Mouse (Mus musculus): Measurements from ENCODE around the gene Gm28551.
"Not testable (repeated sequence)": the region's sequence is repeated elsewhere in the genome, so short reads cannot be mapped to it uniquely, and the experiment has no call there.

Gm28551 gene

DNA sequence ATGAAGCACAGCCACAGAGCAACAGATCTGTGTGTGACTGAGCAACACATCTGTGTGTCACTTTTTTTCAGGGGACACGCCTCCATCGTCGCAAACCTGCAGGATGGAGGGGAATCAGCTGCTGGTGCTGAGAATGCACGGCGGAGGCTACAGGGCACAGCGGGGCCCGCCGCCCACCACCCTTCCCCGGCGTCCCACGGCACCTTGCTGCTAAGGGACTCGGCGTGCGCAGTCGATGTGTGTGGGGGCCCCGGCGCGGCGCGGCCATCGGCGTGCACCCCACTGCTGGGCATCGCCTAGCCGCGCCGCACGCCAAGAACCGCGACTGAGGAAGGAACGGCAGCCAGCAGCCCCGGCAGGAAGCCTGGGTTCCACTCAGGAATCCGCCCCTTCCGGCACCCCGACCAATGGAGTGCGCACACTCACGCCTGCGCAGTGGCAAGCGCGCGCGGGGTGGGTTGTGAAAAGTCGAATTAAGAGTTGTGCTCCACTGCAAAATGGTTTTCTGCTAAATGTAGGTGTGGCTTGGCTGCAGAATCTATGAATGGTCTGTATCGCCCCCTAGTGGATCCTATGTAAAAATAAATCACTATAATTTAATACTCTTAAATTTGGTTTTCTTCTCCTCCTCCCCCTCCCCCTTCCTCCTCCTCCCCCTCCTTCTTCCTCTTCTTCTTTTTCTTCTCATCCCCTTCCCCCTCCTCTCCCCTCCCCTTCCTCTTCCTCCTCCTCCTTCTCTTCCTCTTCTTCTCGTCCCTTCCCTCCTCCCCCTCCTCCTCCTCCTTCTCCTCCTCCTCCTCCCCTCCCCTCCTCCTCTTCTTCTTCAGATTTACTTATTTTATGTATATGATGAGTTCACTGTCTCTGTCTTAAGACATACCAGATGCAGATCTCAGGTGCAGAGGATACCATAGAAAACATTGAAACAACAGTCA lies at the start of gene Gm28551, which contains the start of the genes Asdurf and Asnsd1:
Gene Gm28551, minus strand, starts transcription at position 341 of the 935 bp plus-strand sequence.
Gene Asdurf, minus strand, starts transcription at position 293 of the 935 bp plus-strand sequence.
Gene Asnsd1, minus strand, starts transcription at position 426 of the 935 bp plus-strand sequence.
- peak; percentile 97 for DNase-seq

DNA sequence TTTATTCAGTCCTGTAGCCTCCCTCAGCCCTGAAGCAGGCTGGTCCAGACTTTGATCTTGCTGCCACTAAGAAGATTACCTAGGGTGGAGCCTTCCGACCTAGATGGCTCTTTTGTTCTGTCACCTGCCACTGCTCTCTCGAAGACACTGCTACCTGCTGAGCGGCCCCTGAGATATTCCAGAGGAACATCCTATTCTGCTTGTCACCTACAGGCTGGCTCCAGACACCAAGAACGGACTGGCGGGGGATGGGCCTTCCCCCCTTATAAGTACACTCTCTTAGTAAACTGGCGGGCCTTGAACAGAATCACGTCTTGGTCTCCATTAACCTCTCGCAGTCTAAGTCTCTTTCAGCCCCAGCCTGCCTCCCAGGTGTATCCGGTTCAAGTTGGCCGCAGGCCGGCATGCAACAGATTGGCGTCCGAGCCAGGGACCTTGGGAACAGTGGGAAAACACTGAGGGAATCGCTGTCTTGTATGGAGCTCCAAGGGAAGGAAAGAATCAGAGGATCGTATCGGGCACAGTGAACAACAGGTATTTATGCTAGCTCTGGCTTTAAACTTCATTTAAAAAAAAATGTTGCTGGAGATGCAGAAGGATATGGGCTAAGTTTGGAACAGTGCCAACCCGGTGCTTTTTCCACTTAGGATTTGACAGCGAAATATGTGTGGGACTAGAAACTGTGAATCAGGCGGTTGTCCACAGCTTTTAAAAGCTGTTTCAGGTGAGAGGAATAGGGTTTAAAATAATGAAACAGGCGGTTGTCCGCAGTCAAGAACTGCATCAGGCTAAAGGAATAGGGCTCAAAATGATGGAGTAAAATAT lies 41.7 kb upstream of the Gm28551 start:
- DNase-seq = not testable (repeated sequence)

DNA sequence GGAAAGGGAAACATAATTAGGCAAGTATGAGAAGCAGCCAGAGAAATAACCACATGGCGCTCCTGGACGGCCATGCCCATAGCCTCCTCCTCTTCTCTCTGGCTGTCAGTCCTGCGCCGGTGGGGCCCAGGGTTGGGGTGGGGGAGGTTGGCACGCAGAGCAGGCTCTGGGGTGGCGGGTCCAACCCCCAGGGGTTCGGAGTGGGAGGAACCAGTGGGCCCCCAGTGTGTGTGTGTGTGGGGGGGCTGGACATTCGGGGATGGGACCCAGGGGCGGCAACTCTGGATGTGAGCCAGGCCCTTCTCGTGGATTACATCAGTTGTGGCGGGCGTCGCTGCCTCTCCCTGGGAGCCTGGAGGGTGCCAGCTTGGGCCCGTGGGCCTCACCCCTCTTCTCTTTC lies 36.3 kb upstream of the Gm28551 start:
- DNase-seq = no peak

DNA sequence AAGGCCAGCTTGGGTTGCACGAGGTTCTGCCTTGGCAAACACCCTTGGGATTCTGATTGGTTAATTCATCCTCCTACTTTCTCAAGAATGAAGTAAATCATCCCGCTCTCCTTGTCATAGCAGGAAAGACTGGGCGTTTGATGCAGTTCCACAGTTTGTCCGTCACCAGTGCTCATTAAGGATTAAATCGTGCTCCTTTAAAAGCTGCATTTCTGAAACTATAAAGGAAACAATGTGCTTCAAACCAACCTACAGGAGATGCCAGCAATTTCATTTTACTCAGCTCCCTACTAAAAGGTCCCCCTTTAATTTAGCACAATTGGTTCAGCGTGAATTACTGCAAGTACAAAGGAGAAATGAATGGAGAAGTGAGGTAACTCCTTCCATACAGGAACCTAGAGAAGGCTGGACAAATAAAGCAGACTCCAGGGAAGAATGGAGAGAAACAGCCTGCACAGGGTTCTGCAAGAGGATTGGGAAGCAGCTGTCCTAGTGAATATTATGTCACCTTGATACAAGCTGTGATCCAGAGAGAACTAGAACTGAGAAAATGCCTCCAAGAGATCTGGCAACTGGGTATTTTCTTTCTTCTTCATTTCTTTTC lies 31.7 kb upstream of the Gm28551 start:
- no peak for DNase-seq

DNA sequence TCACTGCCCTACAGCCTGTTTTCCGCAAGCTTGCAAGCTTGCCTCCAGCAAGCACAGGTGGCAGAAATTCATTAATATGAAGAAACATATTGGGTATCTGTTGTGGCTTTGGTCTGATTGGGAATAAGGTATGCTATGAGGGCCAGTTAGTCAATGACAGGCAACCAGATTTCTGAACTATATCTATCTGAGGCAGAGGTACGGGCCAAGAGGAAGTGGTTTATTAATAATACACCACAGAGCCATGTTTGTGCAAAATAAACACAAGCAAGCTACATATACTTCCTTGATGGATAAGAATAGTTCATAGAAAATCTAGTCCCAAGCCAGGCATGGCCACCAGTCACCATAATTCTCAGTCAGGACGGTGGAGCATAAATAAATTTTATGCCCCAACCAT lies 25.3 kb upstream of the Gm28551 start:
- no peak for DNase-seq

DNA sequence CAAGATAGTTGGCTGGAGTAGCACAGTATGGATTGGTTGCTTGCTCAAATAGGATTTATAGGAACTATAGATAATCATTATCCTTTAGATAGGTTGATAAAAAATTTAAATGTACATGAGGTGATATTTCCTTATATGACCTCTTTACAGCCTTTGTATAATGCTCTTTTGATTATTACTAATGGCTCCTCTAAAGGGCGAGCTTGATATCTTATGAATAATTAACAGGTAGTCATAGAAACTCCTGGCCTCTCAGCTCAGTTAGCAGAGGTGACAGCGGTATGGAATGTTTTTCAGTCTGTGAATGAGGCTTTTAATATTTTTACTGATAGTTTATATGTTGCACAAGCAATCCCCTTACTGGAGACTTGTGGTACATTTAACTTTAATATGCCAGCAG lies 23.5 kb upstream of the Gm28551 start:
- DNase-seq = not testable (repeated sequence)

DNA sequence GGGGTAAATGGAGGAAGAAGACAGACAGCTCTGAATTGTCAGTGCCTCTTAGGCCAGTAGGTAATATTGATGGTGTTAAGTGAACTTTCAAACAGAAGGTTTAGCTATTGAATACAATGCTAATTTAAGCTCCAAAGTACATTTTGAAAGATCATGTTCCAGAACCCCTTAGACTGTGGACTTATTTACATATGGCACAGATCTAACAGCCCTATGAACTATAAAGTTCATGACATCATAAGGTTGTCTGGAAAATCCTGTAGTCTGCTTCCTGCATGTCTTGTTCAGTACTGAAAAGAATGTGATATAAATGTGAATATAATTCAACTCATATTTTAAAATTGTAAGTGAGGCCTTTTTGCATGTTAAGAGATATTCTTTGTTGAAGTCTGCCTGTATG lies 6.5 kb upstream of the Gm28551 start:
- DNase-seq = no peak

DNA sequence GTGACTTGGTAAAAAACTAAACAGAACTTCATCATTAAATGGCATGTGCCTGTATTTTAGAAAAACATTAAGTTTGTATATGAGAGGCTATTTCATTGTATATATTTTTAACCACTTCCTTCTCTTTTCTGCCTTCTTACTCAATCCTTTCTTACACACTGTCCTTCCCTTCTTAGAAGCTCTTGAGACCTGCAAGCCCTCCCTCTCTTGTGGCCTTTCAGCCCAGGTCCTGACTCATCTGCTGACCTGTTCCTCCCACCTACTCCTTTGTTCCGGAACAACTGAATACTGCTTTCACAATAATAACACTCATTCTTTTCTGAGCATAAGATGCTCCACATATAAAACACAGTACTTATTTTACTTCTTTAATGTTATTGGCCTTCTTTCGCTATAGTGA lies 11.4 kb downstream of the Gm28551 start:
- DNase-seq = no peak

DNA sequence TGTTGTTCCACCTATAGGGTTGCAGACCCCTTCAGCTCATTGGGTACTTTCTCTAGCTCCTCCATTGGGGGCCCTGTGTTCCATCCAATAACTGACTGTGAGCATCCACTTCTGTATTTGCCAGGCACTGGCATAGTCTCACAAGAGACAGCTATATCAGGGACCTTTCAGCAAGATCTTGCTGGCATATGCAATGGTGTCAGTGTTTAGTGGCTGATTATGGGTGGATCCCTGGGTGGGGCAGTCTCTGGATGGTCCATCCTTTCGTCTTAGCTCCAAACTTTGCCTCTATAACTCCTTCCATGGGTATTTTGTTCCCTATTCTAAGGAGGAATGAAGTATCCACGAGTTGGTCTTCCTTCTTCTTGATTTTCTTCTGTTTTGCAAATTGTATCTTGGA lies 15.1 kb downstream of the Gm28551 start:
- DNase-seq = not testable (repeated sequence)

DNA sequence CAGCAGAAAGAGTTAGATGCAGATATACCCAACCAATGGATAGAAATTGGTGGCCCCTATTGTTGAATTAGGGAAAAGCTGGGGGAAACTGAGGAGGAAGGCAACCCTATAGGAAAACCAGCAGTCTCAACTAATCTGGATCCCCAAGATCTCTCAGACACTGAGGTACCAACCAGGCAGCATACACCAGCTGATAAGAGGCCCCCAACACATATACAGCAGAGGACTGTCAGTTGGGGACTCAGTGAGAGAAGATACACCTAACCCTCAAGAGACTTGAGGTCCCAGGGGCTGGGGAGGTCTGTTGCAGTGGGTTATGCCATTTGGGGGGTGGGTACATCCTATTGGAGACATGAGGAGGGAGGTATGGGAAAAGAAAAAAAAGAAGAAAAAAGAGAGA lies 17.0 kb downstream of the Gm28551 start:
- DNase-seq = no peak

DNA sequence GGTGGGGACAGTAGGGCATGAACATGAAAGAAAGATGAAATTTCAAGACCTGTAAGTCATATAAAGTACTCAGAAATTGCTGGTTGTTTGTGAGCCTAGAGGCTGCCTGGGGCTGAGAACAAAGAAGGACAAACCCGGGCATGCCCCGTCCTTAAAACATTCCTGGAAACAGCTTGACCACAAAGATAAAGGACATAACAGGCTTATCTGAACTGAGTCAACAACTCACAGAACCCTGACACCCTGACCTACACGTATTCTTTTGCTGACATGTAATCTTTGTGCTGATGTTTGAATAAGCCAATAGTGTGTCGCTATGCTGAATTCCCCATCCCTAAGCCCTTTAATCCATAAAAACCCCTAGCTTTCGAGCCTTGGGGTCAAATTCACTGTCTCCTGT lies 18.9 kb downstream of the Gm28551 start:
- DNase-seq = not testable (repeated sequence)

DNA sequence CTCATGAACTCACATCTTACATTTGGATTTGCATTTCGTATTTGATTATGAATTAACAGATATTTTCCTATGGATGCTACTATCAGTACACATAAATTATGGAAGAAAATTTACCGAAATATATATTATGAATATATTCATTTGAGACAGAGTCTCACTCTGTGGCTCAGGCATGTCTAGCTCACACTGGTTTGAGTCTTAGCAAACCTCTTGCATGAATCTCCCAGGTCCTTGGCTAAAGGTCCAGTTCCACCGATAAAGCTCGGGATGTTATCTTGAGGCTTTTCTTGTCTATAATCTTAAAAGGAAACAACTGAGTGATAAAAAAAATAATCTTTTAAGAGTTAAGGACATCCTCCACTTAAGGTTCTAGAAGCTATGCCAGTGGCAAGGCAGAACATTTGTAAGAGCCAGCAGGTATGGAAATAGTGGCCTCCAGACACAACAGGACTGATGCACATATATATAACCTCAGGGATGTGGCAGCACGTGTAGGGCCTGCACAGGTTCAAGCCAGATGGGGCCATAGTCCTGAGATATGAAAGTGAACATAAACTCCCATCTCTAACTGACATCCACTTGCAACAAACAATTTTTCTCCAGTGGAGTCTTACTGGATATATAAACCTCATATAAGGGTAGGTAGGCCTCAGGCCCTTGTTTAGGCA lies 27.5 kb downstream of the Gm28551 start:
- no peak for DNase-seq

DNA sequence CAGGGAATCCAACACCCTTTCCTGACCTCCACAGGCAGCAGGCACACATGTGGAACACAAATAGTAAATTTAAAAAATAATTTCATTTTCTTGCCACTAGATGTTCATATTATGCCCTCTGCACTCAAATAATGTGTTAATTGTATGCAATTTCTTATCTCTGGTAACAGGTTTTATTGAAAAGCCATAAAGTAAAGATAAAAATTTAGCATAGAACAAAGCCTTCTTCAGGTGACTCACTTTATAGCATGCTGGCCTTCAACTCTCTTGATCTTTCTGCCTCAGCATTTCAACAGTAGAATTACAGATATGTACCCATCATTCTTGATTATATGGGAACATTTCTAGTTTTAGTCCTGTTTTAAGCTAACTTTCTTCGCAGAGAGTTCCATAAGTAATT lies 28.2 kb downstream of the Gm28551 start:
- DNase-seq = no peak

DNA sequence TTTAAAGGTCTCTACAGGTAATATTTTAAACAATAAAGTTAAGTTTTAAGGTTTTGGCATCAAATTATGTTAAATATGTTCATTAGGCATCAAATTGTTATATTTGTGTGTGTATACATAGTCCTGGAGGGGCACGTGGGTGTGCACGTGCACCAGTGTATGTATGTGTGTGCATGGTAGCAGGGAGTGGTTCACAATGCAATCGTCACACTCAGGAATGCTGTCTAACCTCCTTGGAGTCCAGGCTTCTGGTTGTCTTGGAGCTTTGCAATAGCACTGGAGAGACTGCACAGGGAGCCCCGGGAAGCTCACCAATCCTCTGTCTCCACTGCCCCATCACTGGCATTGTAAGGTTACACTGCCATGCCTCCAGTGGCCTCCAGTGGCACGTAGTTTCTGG lies 29.2 kb downstream of the Gm28551 start:
- no peak for DNase-seq

DNA sequence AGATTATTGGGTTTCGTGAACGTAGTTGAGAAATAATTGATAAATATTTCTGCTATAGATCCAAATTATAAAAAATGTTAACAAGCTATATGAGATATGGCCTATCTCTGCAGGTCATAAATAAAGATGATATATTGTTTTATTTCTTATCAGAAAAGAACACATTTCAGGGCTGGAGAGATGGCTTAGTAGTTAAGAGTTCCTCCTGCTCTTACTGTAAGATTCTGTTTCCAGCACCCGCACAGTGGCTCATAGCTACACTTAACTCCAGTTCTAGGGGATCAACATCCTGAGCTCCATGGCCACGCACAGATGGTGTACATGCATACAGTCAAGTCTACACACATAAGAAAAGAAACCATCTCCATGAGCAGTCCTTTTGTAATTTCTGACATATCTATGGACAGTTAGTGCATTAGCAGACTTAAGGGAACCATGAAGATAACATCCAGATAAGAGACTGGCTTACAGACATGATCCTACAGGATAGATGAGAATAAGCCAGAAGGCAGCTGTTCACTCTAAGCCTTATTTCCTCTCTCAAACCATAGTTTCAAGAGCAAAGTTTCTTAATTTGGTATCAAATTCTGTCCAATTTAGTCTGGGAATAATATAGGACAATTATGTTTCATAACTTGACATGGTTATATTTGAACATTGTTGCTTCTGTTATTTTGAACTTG lies 30.7 kb downstream of the Gm28551 start:
- no peak for DNase-seq

DNA sequence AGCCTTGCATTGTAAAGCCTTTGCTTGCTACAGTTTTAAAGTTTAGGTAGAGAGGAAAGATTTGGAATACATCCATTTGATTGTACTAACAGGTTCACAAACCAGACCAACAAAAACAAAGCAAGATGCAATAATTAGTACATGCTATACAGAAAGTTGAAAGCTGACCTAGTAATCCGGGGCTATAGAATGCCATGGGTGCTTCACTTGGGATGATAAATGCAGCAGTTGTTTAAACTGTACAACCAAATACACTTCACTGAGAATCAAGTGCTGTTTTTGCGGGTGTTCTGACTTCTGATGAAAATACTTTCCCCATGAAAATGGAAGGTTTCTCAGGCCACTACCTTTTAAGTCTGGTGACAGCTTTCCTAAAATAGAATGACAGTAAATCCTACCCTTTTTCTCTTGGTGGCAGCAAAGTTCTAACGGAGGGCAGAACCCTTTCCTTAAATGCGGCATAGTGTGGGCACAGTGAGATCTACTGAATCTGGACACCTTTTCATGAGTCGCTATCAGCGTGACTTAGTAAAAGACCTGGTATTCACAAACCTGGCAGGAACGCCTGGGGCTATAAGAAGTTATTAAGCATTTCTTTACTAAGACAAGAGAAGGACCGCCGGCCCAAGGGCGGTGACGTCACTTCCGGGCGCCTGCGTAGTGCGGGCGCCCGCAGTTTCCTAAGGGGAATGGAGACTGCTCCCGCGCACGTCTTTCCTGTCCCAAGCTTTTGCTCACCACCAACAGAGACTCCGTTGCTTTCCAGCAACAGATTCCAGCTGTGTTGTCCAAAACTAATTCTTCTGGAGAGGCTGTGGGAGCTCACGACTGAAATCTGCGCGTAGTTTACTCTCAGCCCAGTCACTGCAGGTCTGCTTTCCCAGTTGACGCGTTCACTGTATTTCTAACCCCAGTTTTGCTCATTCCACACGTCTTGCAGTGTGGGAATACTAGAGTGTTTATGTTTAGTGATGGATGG lies 39.2 kb downstream of the Gm28551 start, which contains the start of gene Osgepl1:
Gene Osgepl1, plus strand, starts transcription at position 636 of the 979 bp plus-strand sequence.
- peak; percentile 86 for DNase-seq

DNA sequence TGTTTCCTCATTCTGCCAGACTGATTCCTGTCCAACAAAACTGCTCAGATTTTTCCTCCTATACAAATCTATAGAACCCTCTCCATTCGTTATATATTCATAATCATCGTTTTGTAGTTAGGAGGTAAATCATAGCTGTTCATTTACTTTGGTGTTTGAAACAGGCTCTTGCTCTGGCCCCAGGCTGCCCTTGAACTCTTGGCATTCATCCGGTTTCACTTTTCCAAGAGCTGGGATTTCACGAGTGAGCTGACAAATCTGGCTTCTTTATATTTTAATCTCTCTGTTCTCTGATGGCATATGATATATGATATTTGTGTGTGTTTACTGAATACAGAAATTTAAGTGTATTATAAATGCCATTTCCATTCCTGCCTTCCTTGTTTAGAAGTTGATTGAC lies 52.0 kb downstream of the Gm28551 start:
- DNase-seq = no peak

DNA sequence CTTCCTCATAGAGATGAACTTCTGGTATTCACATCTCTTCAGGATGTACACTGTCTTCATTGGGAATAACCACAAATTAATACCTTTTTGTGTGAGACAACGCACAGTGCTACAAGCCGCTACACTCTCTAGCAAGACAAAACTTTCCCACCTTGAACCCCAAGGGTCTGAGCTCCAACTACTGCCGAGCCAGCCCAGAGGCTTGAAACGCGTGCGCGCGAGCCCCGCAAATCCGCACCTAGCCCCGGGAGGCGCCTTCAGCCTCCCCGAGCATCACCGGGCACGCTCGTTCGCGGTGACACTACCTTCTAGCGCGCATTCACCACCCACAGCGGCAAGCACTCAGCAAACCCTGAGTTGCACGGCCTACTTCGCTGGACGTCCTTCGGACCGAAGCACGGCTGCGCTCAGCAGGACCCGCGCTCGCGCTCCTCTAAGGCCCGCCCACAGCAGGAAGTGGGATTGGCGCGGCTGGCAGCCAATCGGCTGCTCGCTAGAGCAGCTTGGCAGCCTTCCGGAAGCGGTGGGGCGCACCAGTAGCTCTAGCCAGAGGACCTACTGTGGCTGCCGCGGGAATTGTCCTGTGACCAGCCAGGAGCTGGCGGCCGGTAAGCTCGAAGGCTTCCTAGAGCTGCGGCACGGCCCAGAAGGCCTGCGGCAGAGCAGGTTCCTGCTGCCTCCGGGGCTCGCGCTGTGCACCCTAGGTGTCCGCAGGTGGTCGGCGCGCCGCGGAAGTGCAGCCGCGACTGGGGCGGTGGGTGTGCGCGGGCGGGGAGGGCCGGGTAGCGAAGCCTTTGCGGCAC lies 55.7 kb downstream of the Gm28551 start, which contains the start of the genes Pms1, Ormdl1 and Gm28778:
Gene Pms1, minus strand, starts transcription at position 438 of the 803 bp plus-strand sequence.
Gene Ormdl1, plus strand, starts transcription at position 515 of the 803 bp plus-strand sequence.
Gene Gm28778, plus strand, starts transcription at position 531 of the 803 bp plus-strand sequence.
- DNase-seq = peak; percentile 96

DNA sequence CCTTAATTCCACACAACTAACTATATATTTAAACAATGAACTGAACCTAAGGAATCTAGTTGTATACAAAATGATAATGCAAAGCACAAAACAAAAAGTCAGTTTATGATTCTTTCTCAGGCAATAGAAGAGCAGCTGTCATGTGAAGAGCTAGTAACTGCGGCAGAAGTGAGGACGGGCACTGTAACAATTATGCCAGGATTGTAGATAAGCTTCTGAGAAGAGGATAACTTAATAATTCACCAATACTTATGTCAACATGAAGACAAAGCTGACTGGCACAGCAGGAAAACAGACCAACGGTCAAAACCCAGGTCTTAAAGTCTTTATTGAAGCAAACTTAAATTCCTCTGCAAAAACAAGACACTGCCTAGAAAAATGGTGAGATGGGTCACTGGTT lies 61.3 kb downstream of the Gm28551 start:
- DNase-seq = no peak

All from cerebellum, adult 9-11 months (tissue).